In the genomic region with DNA sequence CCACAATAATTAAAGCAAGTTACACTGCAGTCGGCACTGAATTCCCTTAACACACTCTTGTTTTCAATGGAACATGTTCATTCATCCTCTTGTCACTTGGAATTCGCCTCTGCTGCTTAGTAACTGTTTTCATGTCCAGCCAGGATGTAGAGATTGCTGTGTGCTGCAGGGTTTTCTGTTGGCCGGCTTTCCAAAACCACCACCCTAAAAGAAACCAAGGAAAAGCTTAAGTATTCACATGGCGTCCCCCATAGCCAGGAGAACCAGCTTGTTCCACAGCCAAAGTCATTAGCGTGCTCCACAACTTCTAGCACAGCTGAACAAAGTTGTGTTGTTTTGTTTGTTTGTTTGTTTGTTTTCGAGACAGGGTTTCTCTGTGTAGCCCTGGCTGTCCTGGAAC, we compare ENCODE assay signal across 16 mouse cellular contexts. TPM values are rescaled to one million over a fixed set of nuclear protein-coding genes. Genes with fewer than 3 reads are reported as not detected.
"Had no signal": no experiment of that assay in that cellular context is flagged by ENCODE, and none has a peak within 500 bp of the region (broad histone marks: within the 10 kb centered on the region; RNA-seq: fewer than 3 reads in every experiment).

No protein-coding gene starts in this region.

- H3K4me3 ChIP-seq: limb, embryonic 15.5 days; megakaryocyte, embryonic 14.5 days; neural tube, embryonic 13.5 days; stomach, embryonic 15.5 days had no signal

- H3K9me3 ChIP-seq: limb, embryonic 15.5 days; megakaryocyte, embryonic 14.5 days; neural tube, embryonic 13.5 days; stomach, embryonic 15.5 days had no signal

- H3K9ac ChIP-seq: limb, embryonic 15.5 days; lung, embryonic 14.5 days; neural tube, embryonic 13.5 days; stomach, embryonic 15.5 days had no signal

- H3K27me3 ChIP-seq: limb, embryonic 15.5 days; megakaryocyte, embryonic 14.5 days; neural tube, embryonic 13.5 days; stomach, embryonic 15.5 days had no signal

- H3K27ac ChIP-seq: kidney, postnatal 0 days; limb, embryonic 15.5 days; macrophage; neural tube, embryonic 13.5 days; stomach, embryonic 15.5 days had no signal

- H3K4me2 ChIP-seq: limb, embryonic 15.5 days; lung, embryonic 14.5 days; neural tube, embryonic 13.5 days; stomach, embryonic 15.5 days had no signal

- H3K4me1 ChIP-seq: limb, embryonic 15.5 days; megakaryocyte, embryonic 14.5 days; neural tube, embryonic 13.5 days; stomach, embryonic 15.5 days had no signal

- DNase-seq: kidney, adult 11 months; kidney, adult 9 months; kidney, postnatal 36 days; left cerebral cortex, postnatal 4 days; lung, embryonic 14.5 days; lung, postnatal 14 days; midbrain, embryonic 14.5 days; right cerebral cortex, postnatal 14 days; thymus, adult 2 months; thymus, postnatal 25 days had no signal

RNA-seq across cellular contexts. Expression of gene Cdkl1, which starts 14.1 kb away (rescaled TPM):
- polyA plus RNA-seq: macrophage had no signal
